30 mouse cellular contexts compared by ENCODE assay signal in genomic region chr19:5684236-5684635, GRCm38 (mm10). TPM values are rescaled to one million over a fixed set of nuclear protein-coding genes. Genes with fewer than 3 reads are reported as not detected.
DNase-seq lines count a peak whose midpoint lies in the region; ATAC-seq and TF ChIP-seq lines count a peak whose summit lies in the region.
"Had no signal": no experiment of that assay in that cellular context is flagged by ENCODE, and none has a peak within 500 bp of the region (broad histone marks: within the 10 kb centered on the region; RNA-seq: fewer than 3 reads in every experiment).

No protein-coding gene starts in this region.

- WGBS in forebrain, embryonic 10.5 days: 92% methylated on average over 12 of the region's 12 CpGs
- 94% methylated on average over 12 of the region's 12 CpGs for WGBS in forebrain, embryonic 12.5 days
- 76% methylated on average over 12 of the region's 12 CpGs for WGBS in kidney, adult 2 months
- WGBS in kidney, embryonic 16.5 days: 90% methylated on average over 12 of the region's 12 CpGs
- WGBS in bone marrow, adult 2 months: 90% methylated on average over 12 of the region's 12 CpGs

- no peak for TF ChIP-seq CTCF in kidney, adult 2 months (conservative IDR thresholded peaks at IDR 0.05; ENCODE audit: insufficient read depth, insufficient read length, low read depth, low read length)
- no peak for TF ChIP-seq CTCF in bone marrow, adult 2 months (IDR thresholded peaks at IDR 0.05; ENCODE audit: control insufficient read depth, insufficient read depth, low read length)

- H3K9me3 ChIP-seq in forebrain, embryonic 10.5 days: no peaks in the 10 kb centered on the region
- H3K9me3 ChIP-seq in forebrain, embryonic 12.5 days: no peaks in the 10 kb centered on the region
- no peaks in the 10 kb centered on the region for H3K9me3 ChIP-seq in kidney, embryonic 16.5 days (ENCODE audit: low read length)
- H3K9me3 ChIP-seq: embryonic facial prominence, embryonic 13.5 days; embryonic facial prominence, embryonic 15.5 days; G1E had no signal

- H3K4me1 ChIP-seq in forebrain, embryonic 10.5 days: peaks cover 14% of the 10 kb centered on the region
- H3K4me1 ChIP-seq in forebrain, embryonic 12.5 days: peaks cover 12% of the 10 kb centered on the region
- no peaks in the 10 kb centered on the region; the same call in 1 of the 2 replicates for H3K4me1 ChIP-seq in kidney, adult 2 months (ENCODE audit: control insufficient read depth, insufficient read depth, low read length)
- peaks cover 10% of the 10 kb centered on the region for H3K4me1 ChIP-seq in kidney, embryonic 16.5 days (ENCODE audit: insufficient read depth, low read length)
- peaks cover 2% of the 10 kb centered on the region; the same call in 1 of the 2 replicates for H3K4me1 ChIP-seq in bone marrow, adult 2 months (ENCODE audit: control insufficient read depth, insufficient read depth, low read length)

- no peak overlapping the region for H3K4me2 ChIP-seq in forebrain, embryonic 12.5 days
- H3K4me2 ChIP-seq in kidney, embryonic 16.5 days (replicated peaks; ENCODE audit: low read depth, low read length): no peak overlapping the region
- H3K4me2 ChIP-seq: embryonic facial prominence, embryonic 13.5 days; embryonic facial prominence, embryonic 15.5 days had no signal

- H3K4me3 ChIP-seq in forebrain, embryonic 10.5 days: 0 out of 2 replicates have a peak overlapping the region, but pooled peaks have one; percentile 3
- no peak overlapping the region for H3K4me3 ChIP-seq in forebrain, embryonic 12.5 days (replicated peaks)
- no peak overlapping the region for H3K4me3 ChIP-seq in kidney, adult 2 months (ENCODE audit: insufficient read depth, low read depth, low read length)
- H3K4me3 ChIP-seq in kidney, embryonic 16.5 days (ENCODE audit: low read length): no peak overlapping the region
- H3K4me3 ChIP-seq in bone marrow, adult 2 months (replicated peaks; ENCODE audit: control insufficient read depth, low read depth, low read length): no peak overlapping the region
- H3K4me3 ChIP-seq: embryonic facial prominence, embryonic 13.5 days; embryonic facial prominence, embryonic 15.5 days; erythroblast, embryonic 14.5 days had no signal

- no peak overlapping the region for H3K9ac ChIP-seq in forebrain, embryonic 12.5 days
- H3K9ac ChIP-seq in kidney, embryonic 16.5 days (replicated peaks; ENCODE audit: low read length): no peak overlapping the region
- H3K9ac ChIP-seq: embryonic facial prominence, embryonic 15.5 days had no signal

- DNase-seq in forebrain, embryonic 10.5 days (ENCODE audit: extremely low spot score, low spot score): no peak
- DNase-seq in kidney, adult 2 months: peak; percentile 42
- DNase-seq in kidney, adult 8-10 months: no peak
- peak; percentile 40 to 77 for DNase-seq in kidney, postnatal 25 days
- DNase-seq: adrenal gland, postnatal 14 days; adrenal gland, postnatal 36 days; B cell, adult 2 months; cerebellum, adult 11 months; cerebellum, adult 18-20 months; cerebellum, adult 8-10 months; cerebellum, adult 9-11 months; cerebellum, postnatal 14 days; cerebellum, postnatal 36 days; embryo, embryonic 11 days had no signal

- no peaks in the 10 kb centered on the region for H3K27me3 ChIP-seq in forebrain, embryonic 10.5 days (ENCODE audit: poor library complexity, severe bottlenecking)
- H3K27me3 ChIP-seq in forebrain, embryonic 12.5 days: no peaks in the 10 kb centered on the region
- H3K27me3 ChIP-seq in kidney, adult 2 months (replicated peaks; ENCODE audit: control insufficient read depth, insufficient read depth, low read length): no peaks in the 10 kb centered on the region
- no peaks in the 10 kb centered on the region for H3K27me3 ChIP-seq in kidney, embryonic 16.5 days (ENCODE audit: insufficient read depth, low read length)
- H3K27me3 ChIP-seq: CH12.LX; embryonic facial prominence, embryonic 13.5 days; embryonic facial prominence, embryonic 15.5 days; Patski had no signal

- H3K36me3 ChIP-seq in forebrain, embryonic 10.5 days (replicated peaks): peaks cover 80% of the 10 kb centered on the region
- H3K36me3 ChIP-seq in forebrain, embryonic 12.5 days (replicated peaks): peaks cover 74% of the 10 kb centered on the region
- peaks cover 2% of the 10 kb centered on the region; the same call in 1 of the 2 replicates for H3K36me3 ChIP-seq in kidney, adult 2 months (ENCODE audit: control insufficient read depth, insufficient read depth, low read length)
- H3K36me3 ChIP-seq in kidney, embryonic 16.5 days (ENCODE audit: insufficient read depth, low read length): peaks cover 55% of the 10 kb centered on the region

- TF ChIP-seq POLR2A in kidney, adult 2 months (IDR thresholded peaks at IDR 0.05; ENCODE audit: low read depth, low read length): no peak
- peak; percentile 8; the same call in 1 of the 2 replicates for TF ChIP-seq POLR2A in bone marrow, adult 2 months (IDR thresholded peaks at IDR 0.05; ENCODE audit: borderline replicate concordance, control insufficient read depth, low read depth, low read length)

- H3K27ac ChIP-seq in forebrain, embryonic 10.5 days: no peak overlapping the region
- H3K27ac ChIP-seq in forebrain, embryonic 12.5 days: no peak overlapping the region
- H3K27ac ChIP-seq in kidney, adult 2 months (ENCODE audit: insufficient read depth, low read depth, low read length): no peak overlapping the region
- no peak overlapping the region for H3K27ac ChIP-seq in kidney, embryonic 16.5 days (ENCODE audit: low read length)
- H3K27ac ChIP-seq in bone marrow, adult 2 months (ENCODE audit: control insufficient read depth, insufficient read depth, low read depth, low read length, poor library complexity): no peak overlapping the region
- H3K27ac ChIP-seq: embryonic facial prominence, embryonic 13.5 days; embryonic facial prominence, embryonic 15.5 days had no signal

- ATAC-seq in forebrain, embryonic 12.5 days (ENCODE audit: low FRiP score): no peak
- no peak for ATAC-seq in kidney, embryonic 16.5 days (ENCODE audit: low FRiP score, low TSS enrichment)
- ATAC-seq: activated CD4-positive, CD25-positive, alpha-beta regulatory T cell, adult 4 months; CD4-positive, CD25-positive, alpha-beta regulatory T cell, adult 4 months; forebrain, embryonic 14.5 days; forebrain, embryonic 16.5 days; Patski had no signal

RNA-seq across cellular contexts. Expression of gene Map3k11, which starts 4.3 kb away (rescaled TPM):
- polyA plus RNA-seq in forebrain, embryonic 10.5 days (2016; fragmentation: Nextera tagmentation; extraction: Ambion mirVana): 26.3 and 30.1 TPM in 2 replicates
- 19.2 and 22.2 TPM in 2 replicates for polyA plus RNA-seq in forebrain, embryonic 12.5 days (2016; fragmentation: Nextera tagmentation; extraction: Ambion mirVana)
- 72.2 and 83.9 TPM in 2 replicates for polyA plus RNA-seq in kidney, adult 2 months (2012; rRNA removed)
- 41.5 and 43.8 TPM in 2 replicates for polyA plus RNA-seq in kidney, embryonic 16.5 days (2015; fragmentation: Nextera tagmentation; extraction: Ambion mirVana)
- 26.8 and 60.5 TPM in 2 replicates for polyA plus RNA-seq in bone marrow, adult 2 months (2011; ENCODE audit: insufficient read depth, insufficient read length, low replicate concordance, missing spikeins)

RNA-seq across cellular contexts. Expression of gene Pcnx3, which starts 4.5 kb away (rescaled TPM):
- 26.8 and 27.1 TPM in 2 replicates for polyA plus RNA-seq in forebrain, embryonic 10.5 days (2016; fragmentation: Nextera tagmentation; extraction: Ambion mirVana)
- polyA plus RNA-seq in forebrain, embryonic 12.5 days (2016; fragmentation: Nextera tagmentation; extraction: Ambion mirVana): 32.4 and 35.1 TPM in 2 replicates
- polyA plus RNA-seq in kidney, adult 2 months (2012; rRNA removed): 88.8 and 108 TPM in 2 replicates
- polyA plus RNA-seq in kidney, embryonic 16.5 days (2015; fragmentation: Nextera tagmentation; extraction: Ambion mirVana): 27.0 and 28.1 TPM in 2 replicates
- polyA plus RNA-seq in bone marrow, adult 2 months (2011; ENCODE audit: insufficient read depth, insufficient read length, low replicate concordance, missing spikeins): 43.5 and 99.7 TPM in 2 replicates

RNA-seq across cellular contexts. Expression of gene Kcnk7, which starts 19.9 kb away (rescaled TPM):
- 0.19 TPM in 1 of 2 replicates, not detected in the other for polyA plus RNA-seq in forebrain, embryonic 10.5 days (2016; fragmentation: Nextera tagmentation; extraction: Ambion mirVana)
- 0.29 TPM in 1 of 2 replicates, not detected in the other for polyA plus RNA-seq in forebrain, embryonic 12.5 days (2016; fragmentation: Nextera tagmentation; extraction: Ambion mirVana)
- 0.08 and 0.13 TPM in 2 replicates for polyA plus RNA-seq in kidney, adult 2 months (2012; rRNA removed)
- polyA plus RNA-seq in kidney, embryonic 16.5 days (2015; fragmentation: Nextera tagmentation; extraction: Ambion mirVana): 0.15 and 0.23 TPM in 2 replicates
- not detected in 2 replicates for polyA plus RNA-seq in bone marrow, adult 2 months (2011; ENCODE audit: insufficient read depth, insufficient read length, low replicate concordance, missing spikeins)
- polyA plus RNA-seq: brain, embryonic 14.5 days; embryonic facial prominence, embryonic 11.5 days; forebrain, embryonic 11.5 days; forebrain, embryonic 14.5 days had no signal

RNA-seq across cellular contexts. Expression of gene Sipa1, which starts 20.7 kb away (rescaled TPM):
- polyA plus RNA-seq in forebrain, embryonic 10.5 days (2016; fragmentation: Nextera tagmentation; extraction: Ambion mirVana): 20.9 and 21.1 TPM in 2 replicates
- 16.3 and 16.8 TPM in 2 replicates for polyA plus RNA-seq in forebrain, embryonic 12.5 days (2016; fragmentation: Nextera tagmentation; extraction: Ambion mirVana)
- 35.4 and 36.9 TPM in 2 replicates for polyA plus RNA-seq in kidney, adult 2 months (2012; rRNA removed)
- polyA plus RNA-seq in kidney, embryonic 16.5 days (2015; fragmentation: Nextera tagmentation; extraction: Ambion mirVana): 37.1 and 39.6 TPM in 2 replicates
- 72.2 and 101 TPM in 2 replicates for polyA plus RNA-seq in bone marrow, adult 2 months (2011; ENCODE audit: insufficient read depth, insufficient read length, low replicate concordance, missing spikeins)

RNA-seq across cellular contexts. Expression of gene Ehbp1l1, which starts 41.9 kb away (rescaled TPM):
- polyA plus RNA-seq in forebrain, embryonic 10.5 days (2016; fragmentation: Nextera tagmentation; extraction: Ambion mirVana): 6.6 and 8.4 TPM in 2 replicates
- polyA plus RNA-seq in forebrain, embryonic 12.5 days (2016; fragmentation: Nextera tagmentation; extraction: Ambion mirVana): 6.1 and 6.7 TPM in 2 replicates
- polyA plus RNA-seq in kidney, adult 2 months (2012; rRNA removed): 19.3 and 20.1 TPM in 2 replicates
- 19.5 and 25.0 TPM in 2 replicates for polyA plus RNA-seq in kidney, embryonic 16.5 days (2015; fragmentation: Nextera tagmentation; extraction: Ambion mirVana)
- 130 and 224 TPM in 2 replicates for polyA plus RNA-seq in bone marrow, adult 2 months (2011; ENCODE audit: insufficient read depth, insufficient read length, low replicate concordance, missing spikeins)

Comparison
In these comparisons a context has a peak if more than half of its experiments do, and no peak if none do; other contexts are left out.
1. DNase-seq: peak in kidney, adult 2 months (single experiment) and kidney, postnatal 25 days (2 of 2); none in forebrain, embryonic 10.5 days (single experiment) and kidney, adult 8-10 months (0 of 2).